Comparison of ENCODE assay signal across 9 mouse cellular contexts in genomic region chr6:93913226-93913861, GRCm38 (mm10).
DNase-seq lines count a peak whose midpoint lies in the region; ATAC-seq and TF ChIP-seq lines count a peak whose summit lies in the region.
"Had no signal": no experiment of that assay in that cellular context is flagged by ENCODE, and none has a peak within 500 bp of the region (broad histone marks: within the 10 kb centered on the region; RNA-seq: fewer than 3 reads in every experiment).

No protein-coding gene starts in this region.

- peak overlapping the region; percentile 81 for H3K4me3 ChIP-seq in E14TG2a.4 (replicated peaks; ENCODE audit: low read length)
- H3K4me3 ChIP-seq in forebrain, embryonic 10.5 days: peak overlapping the region; percentile 56
- H3K4me3 ChIP-seq in layer of hippocampus, adult 2 months: peak overlapping the region; percentile 79
- H3K4me3 ChIP-seq in midbrain, postnatal 0 days (ENCODE audit: low read depth, low read length): peak overlapping the region; percentile 68
- H3K4me3 ChIP-seq: megakaryocyte, embryonic 14.5 days had no signal

- peak overlapping the region; percentile 95 for H3K9ac ChIP-seq in midbrain, postnatal 0 days (replicated peaks; ENCODE audit: low read length, poor library complexity, severe bottlenecking)

- peak overlapping the region; percentile 72 for H3K4me2 ChIP-seq in midbrain, postnatal 0 days (ENCODE audit: low read depth, low read length, poor library complexity, severe bottlenecking)

- H3K27ac ChIP-seq in forebrain, embryonic 10.5 days: peak overlapping the region; percentile 96
- peak overlapping the region; percentile 95 for H3K27ac ChIP-seq in layer of hippocampus, adult 2 months
- H3K27ac ChIP-seq in midbrain, postnatal 0 days (ENCODE audit: low read depth, low read length): peak overlapping the region; percentile 96

- ATAC-seq in midbrain, postnatal 0 days (ENCODE audit: low FRiP score): peak; percentile 76
- no peak for ATAC-seq in monocyte, adult 5-6 weeks (replicated peaks; ENCODE audit: insufficient number of reproducible peaks, low FRiP score, low TSS enrichment, poor library complexity, severe bottlenecking)

- 1% methylated on average over 22 of the region's 22 CpGs for WGBS in forebrain, embryonic 10.5 days
- WGBS in midbrain, postnatal 0 days: 2% methylated on average over 22 of the region's 22 CpGs

- H3K4me1 ChIP-seq in E14TG2a.4 (replicated peaks; ENCODE audit: low read depth, low read length): peaks cover 49% of the 10 kb centered on the region
- H3K4me1 ChIP-seq in forebrain, embryonic 10.5 days: peaks cover 74% of the 10 kb centered on the region
- H3K4me1 ChIP-seq in midbrain, postnatal 0 days (ENCODE audit: insufficient read depth, low read length): peaks cover 10% of the 10 kb centered on the region; the same call in 1 of the 2 replicates
- H3K4me1 ChIP-seq: megakaryocyte, embryonic 14.5 days had no signal

- TF ChIP-seq CTCF in E14TG2a.4 (conservative IDR thresholded peaks at IDR 0.05; ENCODE audit: low read length): no peak
- TF ChIP-seq CTCF in layer of hippocampus, adult 2 months (conservative IDR thresholded peaks at IDR 0.05): no peak
- no peak for TF ChIP-seq CTCF in midbrain, postnatal 0 days (IDR thresholded peaks at IDR 0.05)

- DNase-seq in brain, adult 2 months (ENCODE audit: low read depth, low spot score): peak; percentile 84
- peak; percentile 85 for DNase-seq in forebrain, embryonic 10.5 days (ENCODE audit: extremely low spot score, low spot score)
- peak; percentile 11 to 23 for DNase-seq in layer of hippocampus, adult 2 months (ENCODE audit: low spot score in 2 of 2)
- DNase-seq in midbrain, postnatal 0 days (ENCODE audit: low spot score): peak; percentile 78
- DNase-seq in ovary, adult 18-20 months (ENCODE audit: low spot score): no peak
- no peak for DNase-seq in lung, postnatal 36 days

- no peaks in the 10 kb centered on the region for H3K9me3 ChIP-seq in E14TG2a.4 (ENCODE audit: low read length)
- H3K9me3 ChIP-seq in forebrain, embryonic 10.5 days: no peaks in the 10 kb centered on the region
- no peaks in the 10 kb centered on the region for H3K9me3 ChIP-seq in midbrain, postnatal 0 days (ENCODE audit: low read length)

- H3K27me3 ChIP-seq in E14TG2a.4 (ENCODE audit: insufficient read depth, low read length): no peaks in the 10 kb centered on the region
- H3K27me3 ChIP-seq in forebrain, embryonic 10.5 days (ENCODE audit: poor library complexity, severe bottlenecking): no peaks in the 10 kb centered on the region
- H3K27me3 ChIP-seq in midbrain, postnatal 0 days (ENCODE audit: insufficient read depth, low read length): no peaks in the 10 kb centered on the region

- H3K36me3 ChIP-seq in E14TG2a.4 (ENCODE audit: insufficient read depth, low read length): no peaks in the 10 kb centered on the region
- no peaks in the 10 kb centered on the region for H3K36me3 ChIP-seq in forebrain, embryonic 10.5 days (replicated peaks)
- no peaks in the 10 kb centered on the region for H3K36me3 ChIP-seq in midbrain, postnatal 0 days (ENCODE audit: insufficient read depth, low read length)

Comparison
In these comparisons a context has a peak if more than half of its experiments do, and no peak if none do; other contexts are left out.
1. DNase-seq: peak in brain, adult 2 months (single experiment), forebrain, embryonic 10.5 days (single experiment), layer of hippocampus, adult 2 months (2 of 2) and midbrain, postnatal 0 days (single experiment); none in ovary, adult 18-20 months (single experiment) and lung, postnatal 36 days (single experiment).
2. Peak in every context shown above with its lines, with median percentiles within 50 percentile points of each other: H3K4me3 ChIP-seq and H3K27ac ChIP-seq.